Mouse (Mus musculus) cerebellum, postnatal 14 days (tissue): ENCODE data around the gene Sema3f.
A peak's percentile ranks its signal among the peaks of the same experiment; 100 is the strongest.

Source experiments
- DNase-seq, 2 experiments: peaks; one replicate each; pipeline ENCODE4 v3.0.0; 2021; ENCODE audit warnings: mixed read lengths in 2 of 2

Gene Sema3f

DNA sequence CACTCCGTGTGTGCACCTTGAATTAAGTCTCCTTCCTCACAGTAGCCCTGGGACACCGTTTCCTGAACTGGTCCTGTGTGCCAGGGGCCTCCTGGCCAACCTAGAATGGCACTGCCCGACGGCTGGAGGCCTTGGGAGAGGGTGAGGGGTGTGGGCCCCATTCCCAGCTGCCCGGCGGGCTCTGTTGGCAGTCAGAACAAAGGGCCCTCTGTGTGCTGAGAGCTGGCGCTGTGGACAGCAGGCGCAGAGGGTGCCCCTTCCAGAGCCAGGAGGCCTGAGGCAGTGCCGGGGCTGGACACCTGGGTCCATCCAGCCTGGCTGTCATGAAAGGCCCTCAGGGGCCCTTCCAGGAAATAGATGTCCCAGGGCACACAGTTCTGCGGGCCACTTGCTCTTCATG lies 50.7 kb downstream of the Sema3f start:
- peak; percentile 39 to 42 for DNase-seq

- DNase-seq: no peak
Measured at GRCm38 (mm10) chr9:107658096-107658495, 52.2 kb downstream of the Sema3f start.

DNA sequence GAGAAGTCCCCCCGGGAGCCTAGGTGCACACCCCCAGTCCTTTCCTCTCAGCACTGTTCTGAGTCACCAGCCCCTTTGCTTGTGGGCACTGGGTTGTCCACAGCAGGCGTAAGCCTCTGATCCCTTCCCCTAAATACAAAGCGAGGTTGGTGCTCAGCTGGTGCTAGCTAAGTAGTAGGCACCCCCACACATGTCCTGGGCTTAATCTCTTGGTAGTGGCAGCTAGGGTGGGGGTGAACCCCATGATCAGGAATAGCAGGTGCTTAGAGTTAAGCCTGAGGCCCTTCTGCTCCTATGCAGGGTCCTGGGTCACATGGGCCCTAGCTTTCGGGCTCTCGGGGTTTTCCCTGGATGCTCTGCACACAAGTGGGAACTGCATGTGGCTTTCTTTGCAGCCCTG lies 53.1 kb downstream of the Sema3f start:
- no peak for DNase-seq

GRCm38 (mm10) chr9:107654585-107654984 lies 55.7 kb downstream of the Sema3f start:
- no peak for DNase-seq

DNA sequence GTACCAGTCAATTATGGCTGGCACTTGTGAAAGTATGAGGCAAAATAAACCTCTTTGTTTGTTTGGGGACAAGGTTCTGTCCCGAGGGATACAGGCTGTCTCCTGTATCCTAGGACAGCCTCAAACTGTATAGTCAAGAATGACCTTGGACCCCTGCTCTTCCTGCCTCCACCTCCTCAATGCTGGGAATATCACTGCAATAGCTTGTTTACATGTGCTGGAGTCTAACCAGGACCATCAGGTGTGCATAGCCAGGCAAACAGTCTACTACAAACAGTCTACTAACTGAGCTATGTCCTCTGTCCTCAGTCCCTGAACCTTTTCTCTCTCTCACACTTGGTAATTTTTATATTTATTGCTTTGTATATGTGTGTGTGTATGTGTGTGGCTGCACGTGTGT lies 56.8 kb downstream of the Sema3f start:
- DNase-seq: no peak

- peak in 1 of 2 experiments; percentile 59 for DNase-seq
Measured at GRCm38 (mm10) chr9:107650708-107651481, 59.4 kb downstream of the Sema3f start.

GRCm38 (mm10) chr9:107650225-107650624 lies 60.0 kb downstream of the Sema3f start:
- DNase-seq: no peak

- no peak for DNase-seq
Measured at GRCm38 (mm10) chr9:107648767-107649166, 61.5 kb downstream of the Sema3f start.

GRCm38 (mm10) chr9:107646975-107647374 lies 63.3 kb downstream of the Sema3f start:
- DNase-seq: no peak

DNA sequence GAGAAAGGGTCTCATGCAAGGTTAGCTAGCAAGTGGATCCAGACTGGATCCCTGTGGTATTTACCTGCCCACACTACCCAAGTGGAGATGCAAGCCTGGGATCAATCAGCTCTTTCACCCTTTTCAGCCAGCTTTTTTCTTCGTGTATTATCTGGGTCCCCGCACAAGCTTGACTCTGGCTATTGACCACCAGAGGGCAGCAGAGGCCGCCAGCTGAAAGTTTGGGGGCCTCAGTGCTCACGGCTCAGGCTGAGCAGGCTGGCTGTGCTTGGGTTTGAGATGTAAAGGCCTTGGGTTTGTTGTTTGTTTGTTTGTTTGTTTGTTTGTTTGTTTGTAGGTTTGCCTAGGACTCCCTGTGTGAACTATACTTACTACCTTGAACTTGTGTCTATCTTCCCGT lies 64.7 kb downstream of the Sema3f start:
- peak; percentile 90 for DNase-seq

DNA sequence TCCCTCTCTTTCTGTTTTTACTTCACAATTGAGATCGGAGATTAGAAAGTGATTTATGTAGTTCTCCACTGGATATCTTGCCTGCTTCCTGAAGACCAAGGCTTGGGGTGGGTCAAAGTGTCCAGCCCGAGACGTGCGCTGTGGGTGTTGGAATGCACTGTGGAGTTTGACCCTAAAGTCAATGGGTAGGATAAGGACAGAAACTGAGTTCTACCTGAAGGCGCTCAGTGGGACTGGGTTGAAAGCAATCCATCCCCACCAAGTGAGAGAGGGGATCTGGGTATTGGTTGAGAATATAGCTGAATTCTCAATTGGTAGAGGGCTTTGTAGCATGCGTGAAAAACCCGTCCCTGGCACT lies 65.1 kb downstream of the Sema3f start:
- no peak for DNase-seq

DNA sequence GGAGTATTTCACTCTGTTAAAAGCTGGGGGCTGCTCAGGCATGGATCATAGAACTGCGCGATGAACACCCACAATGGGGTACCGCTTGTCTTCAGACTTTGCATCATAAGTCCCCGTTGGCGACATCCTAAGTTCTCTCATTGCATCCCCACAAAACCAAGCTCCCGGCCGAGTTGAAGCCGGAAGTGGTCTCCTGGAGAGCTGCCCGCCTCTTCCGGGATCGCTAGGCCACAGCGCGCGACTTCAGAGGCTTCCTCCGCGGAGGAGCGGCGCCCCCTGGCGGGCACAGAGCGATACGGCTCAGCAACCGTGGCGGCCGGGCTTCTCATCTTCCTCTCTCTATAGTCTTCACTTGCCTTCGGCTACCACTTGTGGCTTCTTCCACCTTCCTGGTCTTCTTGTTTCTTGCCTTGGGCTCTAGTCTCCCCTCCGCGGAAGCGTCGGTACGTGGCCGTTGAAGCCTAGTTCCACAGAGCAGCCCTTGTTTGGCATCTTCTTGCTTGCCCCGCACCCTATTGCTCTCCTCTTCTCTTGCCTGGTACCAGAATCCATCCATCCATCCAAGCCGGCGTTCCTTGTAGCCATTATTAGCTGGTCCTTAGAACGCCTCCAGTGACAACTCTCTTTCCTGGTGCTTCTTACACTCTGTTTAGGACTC lies 65.7 kb downstream of the Sema3f start:
- peak; percentile 97 to 98 for DNase-seq

GRCm38 (mm10) chr9:107643544-107644214 lies 66.6 kb downstream of the Sema3f start:
- DNase-seq: no peak

DNA sequence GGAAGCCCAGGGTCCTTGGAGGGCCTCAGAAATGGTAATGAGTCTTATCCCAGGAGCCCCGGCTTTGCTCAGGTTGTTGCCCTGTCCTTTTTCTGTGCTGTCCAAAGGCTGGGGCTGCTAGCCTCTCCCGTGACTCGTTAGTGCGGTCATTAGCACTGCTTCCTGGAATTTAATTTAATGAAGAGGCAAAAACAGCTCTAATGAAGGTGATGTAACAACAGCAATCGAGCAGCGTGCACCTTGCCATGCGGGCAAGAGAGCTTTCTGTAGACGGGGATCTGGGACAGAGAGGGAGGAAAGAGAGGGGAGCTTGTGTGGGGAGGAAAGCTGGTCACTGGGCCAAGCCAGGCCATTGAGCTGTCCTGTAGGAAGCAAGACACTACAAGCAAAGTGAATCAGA lies 68.6 kb downstream of the Sema3f start:
- no peak for DNase-seq

GRCm38 (mm10) chr9:107640257-107640772 lies 70.0 kb downstream of the Sema3f start:
- no peak for DNase-seq

- no peak for DNase-seq
Measured at GRCm38 (mm10) chr9:107637070-107637469, 73.2 kb downstream of the Sema3f start.

DNA sequence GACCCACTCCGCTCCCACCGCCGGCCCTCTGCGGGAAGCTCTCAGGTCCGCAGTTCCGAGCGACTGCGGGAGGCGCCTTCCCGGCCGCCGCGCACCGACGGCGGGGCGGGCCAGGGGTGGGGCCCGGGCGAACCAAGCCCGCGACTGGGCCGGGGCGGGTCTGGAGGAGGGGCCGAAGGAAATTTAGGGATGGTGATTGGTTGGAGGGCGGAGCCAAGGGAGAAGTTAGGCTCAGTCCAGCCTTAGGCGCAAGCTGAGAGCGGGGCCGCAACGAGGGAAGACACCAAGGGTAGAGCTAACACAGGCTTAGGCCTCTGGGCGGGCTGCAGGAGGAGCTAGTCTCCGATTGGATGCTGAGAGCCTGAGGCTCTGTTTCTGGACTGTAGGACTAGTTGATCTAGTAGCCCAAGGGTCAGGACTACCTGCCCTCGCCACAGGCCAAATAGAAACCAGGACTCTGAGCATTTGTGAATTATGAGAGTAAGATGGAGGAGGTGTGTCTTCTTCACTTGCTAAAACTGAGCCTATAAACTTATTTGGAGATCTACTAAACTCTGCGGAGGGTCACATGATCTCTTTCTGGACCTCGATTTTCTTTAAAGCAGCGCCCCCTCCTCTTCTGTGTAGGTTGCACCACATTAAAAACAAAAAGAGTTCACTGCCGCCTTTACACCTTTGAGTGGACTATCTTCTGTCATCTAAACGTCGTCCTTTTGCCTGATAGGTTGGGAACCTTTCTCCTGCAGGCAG lies 74.8 kb downstream of the Sema3f start, which contains the start of gene Gnai2:
Gene Gnai2 (minus strand): TSS at position 89 of the 750 bp plus-strand sequence.
- DNase-seq: peak; percentile 90 to 92

DNA sequence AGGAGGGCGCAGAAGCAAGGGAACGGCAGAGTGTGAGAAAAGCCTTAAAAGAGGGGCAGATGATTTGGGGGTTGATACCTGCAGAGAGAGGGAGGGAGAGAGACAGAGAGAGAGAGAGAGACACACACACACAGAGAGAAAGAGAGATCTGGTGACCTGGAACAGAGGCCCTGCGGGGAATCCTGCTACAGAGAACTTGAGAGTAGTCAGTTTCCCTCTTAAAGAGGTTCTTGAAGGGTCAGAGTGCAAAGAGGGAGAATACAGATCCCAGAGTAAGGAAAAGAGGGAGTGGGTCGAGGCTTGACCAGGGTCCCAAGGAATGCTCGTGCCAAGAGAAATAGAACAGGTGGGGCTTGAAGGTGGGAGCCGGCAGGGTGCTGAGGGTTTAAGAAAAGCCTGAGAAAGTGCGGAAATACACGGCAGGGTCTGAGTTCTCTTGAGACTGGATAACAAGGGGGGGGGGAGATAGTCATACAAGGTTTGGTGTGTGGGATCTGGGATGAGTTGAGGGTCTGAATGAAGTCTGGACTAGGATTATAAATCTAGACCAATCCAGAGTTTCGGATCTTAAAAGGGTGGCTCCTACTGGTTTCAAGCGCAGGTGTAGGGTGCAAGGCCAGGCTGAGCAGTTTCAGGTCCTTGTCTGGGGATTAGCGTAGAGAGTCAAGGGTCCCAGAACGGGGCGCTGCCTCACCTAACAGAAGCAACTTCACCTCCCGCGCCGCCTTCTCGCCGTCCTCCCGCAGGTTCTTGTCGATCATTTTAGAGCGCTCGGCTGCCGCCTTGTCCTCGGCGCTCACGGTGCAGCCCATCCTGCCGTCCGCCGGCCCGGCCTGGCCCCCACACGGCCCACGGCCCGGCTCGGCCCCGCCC lies 75.6 kb downstream of the Sema3f start:
- no peak for DNase-seq

DNA sequence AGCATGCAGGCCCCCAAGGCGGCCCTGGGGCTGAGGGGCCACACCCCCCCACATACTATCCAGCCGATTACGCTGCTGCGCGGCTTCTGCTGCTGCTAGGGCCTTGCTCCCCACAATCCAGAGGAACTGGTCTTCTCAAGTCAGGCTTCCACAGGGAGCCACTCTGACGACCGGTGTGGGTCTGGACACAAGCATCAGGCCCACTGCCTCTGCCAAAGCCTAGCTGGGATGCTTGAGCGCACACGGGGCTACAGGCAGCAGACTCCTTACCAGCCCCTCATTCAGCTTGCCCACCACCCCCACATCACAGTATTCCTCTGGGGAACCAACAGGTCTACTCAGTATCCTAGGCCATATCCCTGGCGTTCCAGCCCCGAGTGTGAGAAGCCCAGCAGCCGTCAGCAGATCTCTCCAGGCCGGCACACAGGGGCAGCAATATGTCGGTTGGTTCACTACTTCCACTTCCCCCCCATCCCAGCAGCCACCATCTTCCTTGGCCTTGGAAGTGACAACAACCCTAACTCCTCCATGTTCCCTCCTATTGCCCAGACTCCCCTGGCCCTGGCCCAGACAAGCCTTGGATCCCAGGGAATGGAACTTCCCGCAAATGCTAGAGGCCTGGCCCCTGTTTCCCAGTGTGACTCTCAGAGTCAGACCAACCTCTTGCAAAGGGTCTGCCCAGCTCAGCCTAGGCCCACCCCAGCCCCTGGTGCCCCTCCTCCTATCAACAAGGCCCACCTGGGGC lies 76.4 kb downstream of the Sema3f start:
- DNase-seq: peak in 1 of 2 experiments; percentile 37

GRCm38 (mm10) chr9:107633091-107633660 lies 77.1 kb downstream of the Sema3f start:
- peak; percentile 50 to 55 for DNase-seq

DNA sequence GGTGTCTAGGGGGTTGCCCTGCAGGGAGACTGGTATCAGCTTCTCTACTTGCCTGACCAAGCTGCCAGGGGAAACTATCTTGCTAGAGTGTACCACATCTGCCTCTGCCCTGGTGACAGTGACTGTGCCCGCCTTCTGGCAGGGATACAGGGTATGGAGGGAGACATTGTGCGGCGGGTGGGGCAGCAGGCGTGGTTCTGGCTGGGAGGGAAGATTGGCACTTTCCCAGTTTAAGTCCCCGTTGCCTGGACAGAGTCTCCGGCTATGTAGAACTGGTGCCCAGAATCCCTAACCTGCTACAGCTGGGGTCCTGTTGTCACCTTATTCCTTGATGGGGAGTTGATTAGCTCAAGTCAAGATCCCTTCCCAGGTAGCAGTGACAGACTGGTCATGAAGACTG lies 77.8 kb downstream of the Sema3f start:
- no peak for DNase-seq
